Mouse (Mus musculus): ENCODE measurements around the gene Minpp1.

- TF ChIP-seq CTCF (IDR thresholded peaks at IDR 0.05; ENCODE audit: low read depth) = no peak
- TF ChIP-seq EP300 (IDR thresholded peaks at IDR 0.05; ENCODE audit: low read depth) = no peak
Measured at GRCm38 (mm10) chr19:32510267-32510666, 24.7 kb downstream of the Minpp1 start.

Measured in liver, postnatal 0 days (tissue).